Mouse (Mus musculus) lung, embryonic 15.5 days (tissue): ENCODE results near the gene Zwilch. TPM values are rescaled to one million over a fixed set of nuclear protein-coding genes. Genes with fewer than 3 reads are reported as not detected.

ENCODE experiments used
- ATAC-seq: fragments of 200-750 bp; cut with Nextera tagmentation; 2 replicates; pipeline ENCODE4 v1.8.0; 2017; ENCODE audit warnings: moderate number of reproducible peaks, borderline replicate concordance; ENCODE audit not compliant: low FRiP score, low TSS enrichment; ENCODE audit errors: extremely low read depth
- H3K27ac ChIP-seq: fragments of 300-500 bp; sonication (generic); 2 replicates; pipeline ENCODE4 v1.5.1; 2015; ENCODE audit warnings: moderate library complexity, mild to moderate bottlenecking, inconsistent platforms
- H3K27me3 ChIP-seq: fragments of 300-500 bp; sonication (generic); 2 replicates; pipeline ENCODE4 v1.6.1; 2015; ENCODE audit warnings: inconsistent platforms
- H3K36me3 ChIP-seq: fragments of 300-500 bp; sonication (generic); 2 replicates; pipeline ENCODE4 v1.6.1; 2015; ENCODE audit warnings: inconsistent platforms
- H3K4me1 ChIP-seq: fragments of 300-500 bp; sonication (generic); 2 replicates; pipeline ENCODE4 v1.6.1; 2015; ENCODE audit warnings: inconsistent platforms
- H3K4me2 ChIP-seq: fragments of 300-500 bp; sonication (generic); 2 replicates; pipeline ENCODE4 v1.6.1; 2015; ENCODE audit warnings: inconsistent platforms, mild to moderate bottlenecking, moderate library complexity
- H3K4me3 ChIP-seq: fragments of 300-500 bp; sonication (generic); 2 replicates; pipeline ENCODE4 v1.5.1; 2015; ENCODE audit warnings: mild to moderate bottlenecking, inconsistent platforms
- H3K9ac ChIP-seq: fragments of 300-500 bp; sonication (generic); 2 replicates; pipeline ENCODE4 v1.6.1; 2015; ENCODE audit warnings: inconsistent platforms
- H3K9me3 ChIP-seq: fragments of 300-500 bp; sonication (generic); 2 replicates; pipeline ENCODE4 v1.6.1; 2016; ENCODE audit warnings: inconsistent platforms
- WGBS: fragments of 180-500 bp; shearing (Covaris S2); methylation state at CpG from one replicate; pipeline ENCODE4 v1.1.7; 2015; 5-methylcytosine and 5-hydroxymethylcytosine counted together
- polyA plus RNA-seq: library from polyadenylated mRNA; unstranded; fragments of >200 nt; fragmentation: Nextera tagmentation; extraction: Ambion mirVana; gene quantifications from 2 replicates; pipeline ENCODE4 v1.2.1, GENCODE M21; 2015

The Zwilch gene
- polyA plus RNA-seq, 1 experiment from 2014 or later, result 26.3 TPM

GRCm38 (mm10) chr9:64098282-64098681, 74.6 kb downstream of the Zwilch start:
- ATAC-seq, result no peak
- Histone ChIP-seq H3K27me3 (no peaks in the 10 kb centered on the region), H3K4me2 (no peak overlapping the region), H3K36me3 (no peaks in the 10 kb centered on the region), H3K9ac (no peak overlapping the region), H3K4me3 (no peak overlapping the region), H3K4me1 (peaks cover 31% of the 10 kb centered on the region), H3K9me3 (no peaks in the 10 kb centered on the region), H3K27ac (no peak overlapping the region)
- 73% methylated on average over 4 of the region's 4 CpGs for WGBS

- Histone ChIP-seq H3K27me3 (no peaks in the 10 kb centered on the region), H3K27ac (peak overlapping the region; percentile 87), H3K4me3 (no peak overlapping the region), H3K9me3 (no peaks in the 10 kb centered on the region), H3K36me3 (no peaks in the 10 kb centered on the region), H3K4me1 (peaks cover 44% of the 10 kb centered on the region), H3K4me2 (0 out of 2 replicates have a peak overlapping the region, but pooled peaks have one; percentile 2), H3K9ac (no peak overlapping the region)
- 23% methylated on average over 11 of the region's 11 CpGs for WGBS
- ATAC-seq, result peak; percentile 80
Measured at GRCm38 (mm10) chr9:64094083-64094482, 78.8 kb downstream of the Zwilch start.

GRCm38 (mm10) chr9:64089004-64089403, 83.9 kb downstream of the Zwilch start:
- Histone ChIP-seq H3K4me3 (no peak overlapping the region), H3K9ac (0 out of 2 replicates have a peak overlapping the region, but pooled peaks have one; percentile 11)

GRCm38 (mm10) chr9:64088346-64088745, 84.6 kb downstream of the Zwilch start:
- peaks cover 58% of the 10 kb centered on the region for H3K4me1 ChIP-seq
- 78% methylated on average over 7 of the region's 7 CpGs for WGBS
- H3K9me3 ChIP-seq, result no peaks in the 10 kb centered on the region
- H3K27ac ChIP-seq, result peak overlapping the region; percentile 87
- ATAC-seq, result no peak
- no peak overlapping the region for H3K4me3 ChIP-seq
- H3K27me3 ChIP-seq, result no peaks in the 10 kb centered on the region
- no peak overlapping the region for H3K9ac ChIP-seq
- no peaks in the 10 kb centered on the region for H3K36me3 ChIP-seq
- H3K4me2 ChIP-seq, result no peak overlapping the region

More at GRCm38 (mm10) chr9:64089004-64089403, 83.9 kb downstream of the Zwilch start:
- H3K27me3 ChIP-seq, result no peaks in the 10 kb centered on the region
- H3K36me3 ChIP-seq, result no peaks in the 10 kb centered on the region
- no peak for ATAC-seq
- 30% methylated on average over 12 of the region's 12 CpGs for WGBS
- no peaks in the 10 kb centered on the region for H3K9me3 ChIP-seq
- no peak overlapping the region for H3K4me2 ChIP-seq
- peak overlapping the region; percentile 87 for H3K27ac ChIP-seq
- H3K4me1 ChIP-seq, result peaks cover 58% of the 10 kb centered on the region

GRCm38 (mm10) chr9:64087461-64088235, 85.3 kb downstream of the Zwilch start:
- Histone ChIP-seq H3K4me1 (peaks cover 58% of the 10 kb centered on the region), H3K27me3 (no peaks in the 10 kb centered on the region), H3K36me3 (no peaks in the 10 kb centered on the region), H3K4me3 (no peak overlapping the region), H3K9me3 (no peaks in the 10 kb centered on the region), H3K9ac (no peak overlapping the region), H3K4me2 (no peak overlapping the region), H3K27ac (peak overlapping the region; percentile 87)
- 41% methylated on average over 5 of the region's 5 CpGs for WGBS
- ATAC-seq, result no peak

Other genes starting within 250 kb of the Zwilch start
- gene Smad6, start 151.0 kb downstream of the Zwilch start, polyA plus RNA-seq, result 13.2 and 14.1 TPM in 2 replicates
- not detected in 2 replicates for gene Lctl, start 56.0 kb downstream of the Zwilch start, polyA plus RNA-seq
- gene Rpl4, start 271 bp upstream of the Zwilch start, polyA plus RNA-seq, result 1,133 and 1,159 TPM in 2 replicates
- 30.6 and 32.8 TPM in 2 replicates for gene Snapc5, start 6.2 kb upstream of the Zwilch start, polyA plus RNA-seq
- gene Uchl4, start 62.1 kb upstream of the Zwilch start, polyA plus RNA-seq, result 1.1 and 2.4 TPM in 2 replicates
- gene Map2k1, start 80.5 kb upstream of the Zwilch start, polyA plus RNA-seq, result 69.9 and 70.3 TPM in 2 replicates
- gene Tipin, start 108.5 kb upstream of the Zwilch start, polyA plus RNA-seq, result 238 and 250 TPM in 2 replicates
- gene Dis3l, start 168.2 kb upstream of the Zwilch start, polyA plus RNA-seq, result 19.2 and 21.4 TPM in 2 replicates
- 0.93 and 1.0 TPM in 2 replicates for gene Megf11, start 212.5 kb upstream of the Zwilch start, polyA plus RNA-seq